Mouse (Mus musculus) kidney, postnatal 36 days (tissue): Measurements from ENCODE around the gene Olfr1388.
"Not testable (repeated sequence)": the region's sequence is repeated elsewhere in the genome, so short reads cannot be mapped to it uniquely, and the experiment has no call there.

ENCODE experiments used
- DNase-seq, 2 experiments: peaks; one replicate each; pipeline ENCODE4 v3.0.0; 2021 to 2022; ENCODE audit warnings: mixed read lengths in 2 of 2

The Olfr1388 gene

DNA sequence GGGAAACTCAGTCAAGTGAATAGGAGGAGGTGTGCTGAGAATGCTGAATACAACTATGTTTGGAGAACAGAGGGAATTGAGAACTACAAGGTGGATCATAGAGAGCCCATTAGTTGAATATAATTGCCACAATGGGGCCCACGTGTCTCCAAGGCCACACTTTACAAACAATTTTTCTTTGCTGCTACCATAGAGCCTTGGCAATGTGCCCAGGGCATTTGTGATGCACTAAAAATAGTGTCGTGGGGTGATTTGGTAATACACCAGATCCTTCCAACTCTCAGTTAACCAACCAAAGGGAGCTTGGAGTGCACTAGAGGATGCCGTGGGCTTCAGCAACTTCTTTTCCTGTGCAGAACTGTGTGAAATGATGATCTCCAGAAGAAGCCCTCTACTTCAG lies at the start of gene Olfr1388:
Gene Olfr1388 (plus strand): TSS at position 214 of the 400 bp plus-strand sequence.
- no peak for DNase-seq

DNA sequence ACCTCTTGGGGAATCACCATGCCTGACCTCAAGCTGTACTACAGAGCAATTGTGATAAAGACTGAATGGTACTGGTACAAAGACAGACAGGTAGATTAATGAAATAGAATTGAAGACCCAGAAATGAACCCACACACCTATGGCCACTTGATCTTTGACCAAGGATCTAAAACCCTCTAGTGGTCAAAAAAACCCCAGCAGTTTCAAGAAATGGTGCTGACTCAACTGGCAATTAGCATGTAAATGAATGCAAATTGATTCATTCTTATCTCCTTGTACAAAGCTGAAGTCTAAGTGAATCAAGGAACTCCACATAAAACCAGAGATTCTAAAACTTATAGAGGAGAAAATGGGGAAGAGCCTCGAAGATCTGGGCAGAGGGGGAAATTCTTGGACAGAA lies 43.7 kb upstream of the Olfr1388 start:
- not testable (repeated sequence) for DNase-seq

DNA sequence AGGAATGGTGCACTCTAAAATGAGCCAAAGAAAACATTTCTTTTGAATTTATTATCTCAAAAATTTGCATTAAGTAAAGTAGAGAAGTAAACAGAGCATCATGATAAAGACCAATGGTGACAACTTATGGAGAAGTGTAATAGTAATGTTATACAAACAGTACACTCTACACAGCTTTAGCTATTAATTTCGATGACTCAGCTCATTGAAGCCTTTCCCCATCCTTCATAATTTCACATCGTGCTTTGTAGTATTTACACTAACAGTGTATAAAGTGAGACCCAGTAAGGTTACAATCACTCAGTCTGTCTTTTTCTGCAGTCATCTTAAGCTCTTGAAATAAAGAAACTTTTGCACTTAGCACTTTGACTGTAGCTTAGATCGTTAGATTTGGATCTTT lies 29.6 kb upstream of the Olfr1388 start:
- no peak for DNase-seq

DNA sequence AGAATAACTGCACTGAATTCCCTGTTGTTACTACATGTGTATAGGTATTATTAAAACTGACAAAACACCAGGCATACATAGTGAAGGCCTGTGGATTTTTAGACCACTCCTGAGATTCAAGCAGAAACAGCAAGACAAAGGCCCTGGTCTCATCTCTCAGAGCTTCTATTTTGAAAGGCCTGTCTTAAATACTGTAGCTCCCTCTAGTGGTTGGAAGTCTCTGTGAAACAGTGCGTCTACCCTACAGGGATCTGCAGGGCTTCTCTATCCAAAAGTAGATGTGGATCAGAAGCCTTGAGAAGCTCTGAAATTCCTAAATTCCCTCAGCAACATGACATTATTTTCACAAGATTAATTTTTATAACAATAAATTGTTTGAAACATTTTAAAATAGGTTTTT lies 25.9 kb upstream of the Olfr1388 start:
- peak; percentile 19 to 52 for DNase-seq

DNA sequence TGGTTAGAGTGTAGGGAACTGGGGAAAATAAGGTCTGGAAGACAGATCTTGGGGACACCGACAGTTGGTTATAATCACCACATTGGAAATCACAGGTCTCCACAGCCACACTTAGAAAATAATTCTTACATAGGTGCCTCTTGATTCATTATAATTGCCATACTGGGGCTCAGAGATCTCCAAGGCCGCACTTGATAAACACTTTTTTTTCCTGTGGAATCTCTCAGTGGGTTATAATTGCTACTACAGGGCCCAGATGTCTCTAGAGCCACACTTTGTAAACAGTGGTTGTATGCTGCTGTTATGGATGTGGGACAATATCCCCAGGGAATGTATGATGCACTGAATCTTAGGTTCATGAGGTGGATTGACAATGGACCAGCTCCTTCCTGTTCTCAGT lies 13.7 kb upstream of the Olfr1388 start, which contains the start of gene Olfr1389:
Gene Olfr1389 (plus strand): TSS at position 301 of the 400 bp plus-strand sequence.
- DNase-seq: no peak

DNA sequence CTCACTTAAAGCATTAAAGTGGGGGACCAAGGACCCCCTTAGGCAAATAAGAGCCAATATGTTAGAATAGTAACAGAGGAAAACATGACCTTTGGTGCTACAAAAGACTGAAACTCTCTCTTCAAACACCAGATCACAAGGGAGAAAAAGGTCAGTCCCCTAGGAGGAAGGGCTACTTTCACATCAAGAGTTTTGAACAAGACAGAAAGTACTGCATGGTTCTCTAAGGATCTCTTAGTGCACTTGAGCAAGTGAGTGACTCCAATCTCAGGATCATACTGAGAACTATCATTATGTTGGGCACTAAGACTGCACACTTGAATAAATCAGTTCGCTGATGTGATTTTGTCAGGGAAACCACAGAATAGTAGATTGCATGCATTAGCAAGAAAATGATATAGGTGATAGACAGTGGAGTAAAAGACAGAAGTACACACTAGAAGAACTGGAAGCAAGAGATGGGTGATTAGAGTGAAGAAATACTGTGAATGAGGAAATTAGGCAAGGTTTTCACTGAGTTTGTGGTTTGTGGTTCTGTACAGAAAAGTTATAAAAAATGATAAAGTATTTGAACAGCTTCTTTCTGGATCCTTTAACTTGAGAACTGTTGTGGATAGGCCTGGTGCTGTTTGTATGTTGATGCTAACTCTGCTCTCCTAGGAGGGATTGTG lies 11.0 kb upstream of the Olfr1388 start:
- no peak for DNase-seq

DNA sequence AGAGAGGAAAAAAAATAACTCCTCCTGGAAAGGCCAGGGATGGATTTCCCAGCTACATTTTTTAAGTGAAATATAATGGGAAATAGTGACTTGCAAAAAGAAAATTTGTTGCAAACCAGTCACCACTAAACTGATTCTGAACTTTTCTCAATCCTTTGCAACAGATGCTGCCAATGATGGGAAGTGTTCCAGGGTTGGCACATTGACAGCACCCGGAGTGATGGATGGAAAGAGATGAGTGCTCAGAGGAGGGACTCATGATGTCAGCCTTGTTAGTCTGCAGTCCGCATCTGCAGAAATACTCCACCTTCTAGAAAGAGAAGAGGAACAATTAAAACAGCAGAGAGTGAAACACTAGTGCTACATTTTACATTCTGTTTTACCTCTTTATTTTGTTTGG lies 6.8 kb upstream of the Olfr1388 start:
- no peak for DNase-seq

DNA sequence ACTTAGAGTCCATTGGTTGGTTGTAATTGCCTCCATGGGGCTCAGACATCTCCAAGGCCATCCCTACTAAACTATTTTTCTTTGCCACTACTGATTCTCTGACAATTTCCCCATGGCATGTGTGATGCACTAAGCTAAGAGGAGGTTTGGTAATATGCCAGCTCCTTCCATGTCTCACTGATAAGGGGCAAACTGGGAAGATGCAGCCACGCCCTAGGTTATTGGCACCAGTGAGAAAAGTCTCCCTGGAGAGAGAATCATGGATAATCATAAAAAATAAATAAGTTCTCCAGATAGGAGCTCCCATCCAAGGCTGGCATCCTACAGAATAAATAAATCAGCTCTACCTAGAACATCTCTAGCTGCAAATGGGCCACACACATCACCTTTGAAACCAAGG lies 18.6 kb downstream of the Olfr1388 start, which contains the start of gene Olfr1387:
Gene Olfr1387 (plus strand): TSS at position 301 of the 400 bp plus-strand sequence.
- DNase-seq: no peak

DNA sequence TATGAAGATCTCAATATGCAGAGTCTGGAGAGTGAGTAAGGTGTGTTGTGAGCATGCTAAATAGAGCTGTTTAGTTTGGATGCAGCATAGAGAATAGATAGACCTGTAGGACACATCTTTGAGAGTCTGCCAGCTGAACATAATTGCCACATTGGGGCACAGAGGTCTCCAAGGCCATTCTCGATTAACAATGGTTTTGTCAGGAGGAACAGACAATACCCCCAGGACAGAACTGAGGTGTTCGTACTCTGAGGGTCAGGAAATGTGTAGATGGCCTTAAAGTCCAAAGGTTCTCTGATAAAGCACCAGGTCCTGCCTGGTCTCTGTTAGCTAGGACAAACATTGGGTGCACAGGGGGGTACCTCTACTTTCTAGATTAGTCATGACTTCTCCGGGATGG lies 28.3 kb downstream of the Olfr1388 start, which contains the start of gene Olfr1386:
Gene Olfr1386 (plus strand): TSS at position 301 of the 400 bp plus-strand sequence.
- not testable (repeated sequence) for DNase-seq

DNA sequence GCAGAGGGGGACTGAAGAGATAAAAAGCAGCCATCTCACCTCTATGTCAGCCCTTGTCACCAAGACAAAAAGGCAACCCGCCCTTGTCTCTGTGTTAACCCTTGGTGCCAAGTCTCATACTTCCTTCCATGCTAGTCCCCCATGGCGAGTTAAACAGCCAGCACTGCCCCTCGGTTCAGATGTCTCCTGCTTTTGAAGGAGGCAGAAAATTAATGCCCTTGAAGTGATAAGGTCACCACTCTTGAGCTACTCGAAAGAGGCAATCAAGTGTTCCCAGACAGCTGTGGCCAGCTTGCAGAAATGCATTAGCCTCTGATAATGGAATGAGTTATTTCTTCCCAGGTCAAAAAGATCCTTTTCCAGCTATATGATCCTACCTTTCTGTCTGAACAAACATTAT lies 49.5 kb downstream of the Olfr1388 start:
- DNase-seq: no peak

DNA sequence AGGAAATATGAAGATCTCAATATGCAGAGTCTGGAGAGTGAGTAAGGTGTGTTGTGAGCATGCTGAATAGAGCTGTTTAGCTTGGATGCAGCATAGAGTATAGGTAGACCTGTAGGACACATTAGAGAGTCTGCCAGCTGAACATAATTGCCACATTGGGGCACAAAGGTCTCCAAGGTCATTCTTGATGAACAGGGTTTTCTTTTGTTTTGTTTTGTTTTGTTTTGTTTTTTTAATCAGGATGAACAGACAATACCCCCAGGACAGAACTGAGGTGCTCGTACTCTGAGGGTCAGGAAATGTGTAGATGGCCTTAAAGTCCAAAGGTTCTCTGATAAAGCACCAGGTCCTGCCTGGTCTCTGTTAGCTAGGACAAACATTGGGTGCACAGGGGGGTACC lies 52.3 kb downstream of the Olfr1388 start, which contains the start of gene Olfr1385:
Gene Olfr1385 (plus strand): TSS at position 301 of the 400 bp plus-strand sequence.
- DNase-seq: not testable (repeated sequence)
